Mouse (Mus musculus): ENCODE data around the gene Slc25a31. TPM values are rescaled to one million over a fixed set of nuclear protein-coding genes. Genes with fewer than 3 reads are reported as not detected.

Gene Slc25a31
- polyA plus RNA-seq, 1 experiment from 2014 or later, result 0.34 TPM

GRCm38 (mm10) chr3:40686836-40687235 lies 21.8 kb upstream of the Slc25a31 start:
- peak; percentile 69 for ATAC-seq
- H3K27ac ChIP-seq, result 0 out of 2 replicates have a peak overlapping the region, but pooled peaks have one; percentile 35

GRCm38 (mm10) chr3:40687588-40687987 lies 21.1 kb upstream of the Slc25a31 start:
- H3K9me3 ChIP-seq, result no peaks in the 10 kb centered on the region
- 47% methylated on average over 3 of the region's 3 CpGs for WGBS
- peaks cover 39% of the 10 kb centered on the region for H3K4me1 ChIP-seq (replicated peaks)
- H3K27ac ChIP-seq, result no peak overlapping the region
- no peaks in the 10 kb centered on the region for H3K27me3 ChIP-seq
- no peak overlapping the region for H3K4me3 ChIP-seq (replicated peaks)
- no peak for ATAC-seq
- H3K36me3 ChIP-seq, result peaks cover 4% of the 10 kb centered on the region; the same call in 1 of the 2 replicates
- no peak overlapping the region for H3K4me2 ChIP-seq (replicated peaks)
- no peak overlapping the region for H3K9ac ChIP-seq (replicated peaks)

More at GRCm38 (mm10) chr3:40686836-40687235, 21.8 kb upstream of the Slc25a31 start:
- Histone ChIP-seq H3K36me3 (peaks cover 4% of the 10 kb centered on the region; the same call in 1 of the 2 replicates), H3K4me1 (replicated peaks) (peaks cover 41% of the 10 kb centered on the region), H3K4me3 (replicated peaks) (no peak overlapping the region), H3K4me2 (replicated peaks) (peak overlapping the region; percentile 25; the same call in 1 of the 2 replicates), H3K27me3 (no peaks in the 10 kb centered on the region), H3K9me3 (no peaks in the 10 kb centered on the region), H3K9ac (replicated peaks) (no peak overlapping the region)
- 12% methylated on average over 9 of the region's 9 CpGs for WGBS

GRCm38 (mm10) chr3:40691566-40691965 lies 17.1 kb upstream of the Slc25a31 start:
- Histone ChIP-seq H3K36me3 (peaks cover 6% of the 10 kb centered on the region; the same call in 1 of the 2 replicates), H3K27ac (peak overlapping the region; percentile 51; the same call in 1 of the 2 replicates), H3K4me1 (replicated peaks) (peaks cover 18% of the 10 kb centered on the region), H3K9me3 (no peaks in the 10 kb centered on the region), H3K4me2 (replicated peaks) (no peak overlapping the region), H3K27me3 (no peaks in the 10 kb centered on the region), H3K4me3 (replicated peaks) (no peak overlapping the region), H3K9ac (replicated peaks) (no peak overlapping the region)
- ATAC-seq, result no peak
- 73% methylated on average over 6 of the region's 6 CpGs for WGBS

GRCm38 (mm10) chr3:40693435-40693834 lies 15.2 kb upstream of the Slc25a31 start:
- no peak overlapping the region for H3K4me2 ChIP-seq (replicated peaks)
- WGBS, result 81% methylated on average over 10 of the region's 10 CpGs

GRCm38 (mm10) chr3:40693960-40694359 lies 14.7 kb upstream of the Slc25a31 start:
- no peaks in the 10 kb centered on the region for H3K9me3 ChIP-seq
- H3K36me3 ChIP-seq, result peaks cover 18% of the 10 kb centered on the region
- peaks cover 5% of the 10 kb centered on the region; the same call in 1 of the 2 replicates for H3K4me1 ChIP-seq (replicated peaks)
- no peak overlapping the region for H3K27ac ChIP-seq
- no peak overlapping the region for H3K9ac ChIP-seq (replicated peaks)
- no peak overlapping the region for H3K4me2 ChIP-seq (replicated peaks)
- no peaks in the 10 kb centered on the region for H3K27me3 ChIP-seq
- ATAC-seq, result no peak
- WGBS, result 92% methylated on average over 7 of the region's 7 CpGs
- H3K4me3 ChIP-seq (replicated peaks), result no peak overlapping the region

More at GRCm38 (mm10) chr3:40693435-40693834, 15.2 kb upstream of the Slc25a31 start:
- peaks cover 14% of the 10 kb centered on the region; the same call in 1 of the 2 replicates for H3K36me3 ChIP-seq
- H3K27ac ChIP-seq, result no peak overlapping the region
- H3K27me3 ChIP-seq, result no peaks in the 10 kb centered on the region
- no peak overlapping the region for H3K9ac ChIP-seq (replicated peaks)
- peaks cover 5% of the 10 kb centered on the region; the same call in 1 of the 2 replicates for H3K4me1 ChIP-seq (replicated peaks)
- no peak overlapping the region for H3K4me3 ChIP-seq (replicated peaks)
- no peak for ATAC-seq
- H3K9me3 ChIP-seq, result no peaks in the 10 kb centered on the region

GRCm38 (mm10) chr3:40694438-40694837 lies 14.2 kb upstream of the Slc25a31 start:
- Histone ChIP-seq H3K27me3 (no peaks in the 10 kb centered on the region), H3K4me2 (replicated peaks) (no peak overlapping the region), H3K4me3 (replicated peaks) (no peak overlapping the region), H3K27ac (no peak overlapping the region), H3K9ac (replicated peaks) (no peak overlapping the region), H3K9me3 (no peaks in the 10 kb centered on the region), H3K36me3 (peaks cover 19% of the 10 kb centered on the region), H3K4me1 (replicated peaks) (peaks cover 5% of the 10 kb centered on the region; the same call in 1 of the 2 replicates)
- no peak for ATAC-seq
- 64% methylated on average over 2 of the region's 2 CpGs for WGBS

GRCm38 (mm10) chr3:40695162-40695561 lies 13.5 kb upstream of the Slc25a31 start:
- Histone ChIP-seq H3K36me3 (peaks cover 24% of the 10 kb centered on the region), H3K27ac (no peak overlapping the region), H3K9me3 (no peaks in the 10 kb centered on the region), H3K27me3 (no peaks in the 10 kb centered on the region), H3K4me2 (replicated peaks) (no peak overlapping the region), H3K9ac (replicated peaks) (no peak overlapping the region), H3K4me1 (replicated peaks) (peaks cover 5% of the 10 kb centered on the region; the same call in 1 of the 2 replicates), H3K4me3 (replicated peaks) (no peak overlapping the region)
- WGBS, result 93% methylated on average over 2 of the region's 2 CpGs
- no peak for ATAC-seq

GRCm38 (mm10) chr3:40698834-40699233 lies 9.8 kb upstream of the Slc25a31 start:
- no peak overlapping the region for H3K4me3 ChIP-seq (replicated peaks)

GRCm38 (mm10) chr3:40704816-40705430 lies 3.7 kb upstream of the Slc25a31 start:
- Histone ChIP-seq H3K36me3 (peaks cover 4% of the 10 kb centered on the region; the same call in 1 of the 2 replicates), H3K4me2 (replicated peaks) (no peak overlapping the region), H3K9ac (replicated peaks) (no peak overlapping the region), H3K4me3 (replicated peaks) (no peak overlapping the region), H3K27ac (no peak overlapping the region), H3K9me3 (0 out of 2 replicates have a peak, but pooled peaks cover 4% of the 10 kb centered on the region), H3K27me3 (no peaks in the 10 kb centered on the region), H3K4me1 (replicated peaks) (no peaks in the 10 kb centered on the region)
- ATAC-seq, result no peak
- WGBS, result 87% methylated on average over 5 of the region's 5 CpGs

More at GRCm38 (mm10) chr3:40698834-40699233, 9.8 kb upstream of the Slc25a31 start:
- Histone ChIP-seq H3K9ac (replicated peaks) (no peak overlapping the region), H3K4me2 (replicated peaks) (no peak overlapping the region), H3K36me3 (peaks cover 26% of the 10 kb centered on the region), H3K9me3 (no peaks in the 10 kb centered on the region), H3K27ac (no peak overlapping the region), H3K27me3 (no peaks in the 10 kb centered on the region), H3K4me1 (replicated peaks) (no peaks in the 10 kb centered on the region)
- no peak for ATAC-seq
- WGBS, result 85% methylated on average over 3 of the region's 3 CpGs

- ATAC-seq, result no peak
Observed at GRCm38 (mm10) chr3:40716056-40716455, 7.4 kb downstream of the Slc25a31 start.

GRCm38 (mm10) chr3:40719022-40719421 lies 10.4 kb downstream of the Slc25a31 start:
- Histone ChIP-seq H3K27ac (no peak overlapping the region), H3K4me3 (replicated peaks) (no peak overlapping the region), H3K36me3 (no peaks in the 10 kb centered on the region), H3K9ac (replicated peaks) (no peak overlapping the region), H3K27me3 (no peaks in the 10 kb centered on the region), H3K9me3 (no peaks in the 10 kb centered on the region), H3K4me2 (replicated peaks) (no peak overlapping the region), H3K4me1 (replicated peaks) (no peaks in the 10 kb centered on the region)
- WGBS, result 94% methylated on average over 3 of the region's 3 CpGs
- ATAC-seq, result no peak

More at GRCm38 (mm10) chr3:40716056-40716455, 7.4 kb downstream of the Slc25a31 start:
- no peaks in the 10 kb centered on the region for H3K36me3 ChIP-seq
- H3K27ac ChIP-seq, result no peak overlapping the region
- H3K9me3 ChIP-seq, result no peaks in the 10 kb centered on the region
- no peak overlapping the region for H3K4me3 ChIP-seq (replicated peaks)
- no peak overlapping the region for H3K4me2 ChIP-seq (replicated peaks)
- H3K27me3 ChIP-seq, result no peaks in the 10 kb centered on the region
- WGBS, result 63% methylated on average over 1 of the region's 1 CpGs
- H3K4me1 ChIP-seq (replicated peaks), result no peaks in the 10 kb centered on the region
- H3K9ac ChIP-seq (replicated peaks), result no peak overlapping the region

GRCm38 (mm10) chr3:40738381-40738912 lies 29.8 kb downstream of the Slc25a31 start:
- Histone ChIP-seq H3K9ac (replicated peaks) (no peak overlapping the region), H3K4me1 (replicated peaks) (no peaks in the 10 kb centered on the region), H3K36me3 (no peaks in the 10 kb centered on the region), H3K27me3 (0 out of 2 replicates have a peak, but pooled peaks cover 3% of the 10 kb centered on the region), H3K4me3 (replicated peaks) (no peak overlapping the region), H3K27ac (no peak overlapping the region), H3K4me2 (replicated peaks) (no peak overlapping the region), H3K9me3 (no peaks in the 10 kb centered on the region)
- WGBS, result 84% methylated on average over 6 of the region's 6 CpGs
- no peak for ATAC-seq
